Mouse (Mus musculus) hindbrain, embryonic 12.5 days (tissue): ENCODE data around the gene Tspan11. TPM values are rescaled to one million over a fixed set of nuclear protein-coding genes. Genes with fewer than 3 reads are reported as not detected.

Experiments
- ATAC-seq: fragments of 200-750 bp; cut with Nextera tagmentation; 2 replicates; pipeline ENCODE4 v1.8.0; 2017; ENCODE audit warnings: moderate TSS enrichment; ENCODE audit not compliant: low FRiP score
- H3K27ac ChIP-seq: fragments of 300-500 bp; sonication (generic); 2 replicates; pipeline ENCODE4 v1.5.1; 2016; ENCODE audit warnings: mild to moderate bottlenecking
- H3K27me3 ChIP-seq: fragments of 300-500 bp; sonication (generic); 2 replicates; pipeline ENCODE4 v1.6.1; 2016; ENCODE audit warnings: mild to moderate bottlenecking
- H3K36me3 ChIP-seq: fragments of 300-500 bp; sonication (generic); 2 replicates; pipeline ENCODE4 v1.6.1; 2016; ENCODE audit warnings: mild to moderate bottlenecking
- H3K4me1 ChIP-seq: fragments of 300-500 bp; sonication (generic); 2 replicates; pipeline ENCODE4 v1.6.1; 2016
- H3K4me2 ChIP-seq: fragments of 300-500 bp; sonication (generic); replicated peaks from 2 replicates; pipeline ENCODE4 v1.6.1; 2016; ENCODE audit warnings: mild to moderate bottlenecking
- H3K4me3 ChIP-seq: fragments of 300-500 bp; sonication (generic); 2 replicates; pipeline ENCODE4 v1.5.1; 2016; ENCODE audit warnings: mild to moderate bottlenecking
- H3K9ac ChIP-seq: fragments of 300-500 bp; sonication (generic); 2 replicates; pipeline ENCODE4 v1.6.1; 2016; ENCODE audit warnings: mild to moderate bottlenecking, moderate library complexity
- H3K9me3 ChIP-seq: fragments of 300-500 bp; sonication (generic); replicated peaks from 2 replicates; pipeline ENCODE4 v1.6.1; 2016; ENCODE audit warnings: mild to moderate bottlenecking
- WGBS: fragments of 180-500 bp; shearing (Covaris S2); methylation state at CpG from one replicate; pipeline ENCODE4 v1.1.7; 2016; 5-methylcytosine and 5-hydroxymethylcytosine counted together
- polyA plus RNA-seq: library from polyadenylated mRNA; unstranded; fragments of >200 nt; fragmentation: Nextera tagmentation; extraction: Ambion mirVana; gene quantifications from 2 replicates; pipeline ENCODE4 v1.2.1, GENCODE M21; 2016

The Tspan11 gene
- polyA plus RNA-seq, 1 experiment from 2014 or later: 19.3 TPM

DNA sequence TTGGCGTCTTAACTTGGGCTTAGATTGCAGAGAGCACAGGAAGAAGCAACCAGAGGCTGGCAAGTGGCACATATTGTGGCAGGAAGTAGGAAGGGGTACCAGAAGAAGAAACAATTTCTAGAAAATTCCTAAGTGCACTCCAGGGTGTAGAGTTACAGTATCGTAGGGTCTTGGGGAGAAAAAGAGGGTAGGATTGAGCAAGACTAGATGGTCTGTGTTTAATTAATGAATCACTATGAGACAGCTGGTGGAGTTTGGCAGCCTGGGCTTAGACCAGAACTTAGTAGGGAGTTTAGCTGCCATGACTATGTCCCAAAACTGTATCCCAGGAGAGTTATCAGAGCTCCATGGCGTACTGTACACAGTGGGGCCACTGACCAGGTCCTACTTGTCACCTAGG, 1.2 kb downstream of the Tspan11 start:
- Histone ChIP-seq H3K4me1 (peaks cover 39% of the 10 kb centered on the region), H3K27ac (peak overlapping the region; percentile 90)

GRCm38 (mm10) chr6:127893611-127894010, 6.2 kb downstream of the Tspan11 start:
- H3K9ac ChIP-seq: no peak overlapping the region
- no peak overlapping the region for H3K27ac ChIP-seq
- H3K4me3 ChIP-seq: no peak overlapping the region
- no peaks in the 10 kb centered on the region for H3K36me3 ChIP-seq
- H3K9me3 ChIP-seq: no peaks in the 10 kb centered on the region
- peaks cover 25% of the 10 kb centered on the region for H3K4me1 ChIP-seq
- ATAC-seq: no peak
- no peaks in the 10 kb centered on the region; the same call in 1 of the 2 replicates for H3K27me3 ChIP-seq
- 35% methylated on average over 6 of the region's 6 CpGs for WGBS
- H3K4me2 ChIP-seq: no peak overlapping the region

More for the DNA sequence above, 1.2 kb downstream of the Tspan11 start:
- no peak for ATAC-seq
- Histone ChIP-seq H3K9ac (peak overlapping the region; percentile 81; the same call in 1 of the 2 replicates), H3K36me3 (no peaks in the 10 kb centered on the region), H3K4me3 (peak overlapping the region; percentile 48), H3K9me3 (no peaks in the 10 kb centered on the region), H3K4me2 (peak overlapping the region; percentile 82), H3K27me3 (no peaks in the 10 kb centered on the region)
- WGBS: 64% methylated on average over 3 of the region's 3 CpGs

- Histone ChIP-seq H3K4me3 (no peak overlapping the region), H3K4me2 (no peak overlapping the region), H3K27me3 (no peaks in the 10 kb centered on the region; the same call in 1 of the 2 replicates), H3K36me3 (no peaks in the 10 kb centered on the region), H3K9me3 (no peaks in the 10 kb centered on the region), H3K4me1 (peaks cover 19% of the 10 kb centered on the region), H3K27ac (0 out of 2 replicates have a peak overlapping the region, but pooled peaks have one; percentile 14), H3K9ac (no peak overlapping the region)
- 33% methylated on average over 6 of the region's 6 CpGs for WGBS
- no peak for ATAC-seq
These were observed 7.6 kb downstream of the Tspan11 start for GRCm38 (mm10) chr6:127894999-127895398.

GRCm38 (mm10) chr6:127896425-127896824, 9.0 kb downstream of the Tspan11 start:
- Histone ChIP-seq H3K27me3 (no peaks in the 10 kb centered on the region; the same call in 1 of the 2 replicates), H3K4me3 (no peak overlapping the region), H3K9ac (no peak overlapping the region), H3K9me3 (no peaks in the 10 kb centered on the region), H3K4me1 (peaks cover 12% of the 10 kb centered on the region; the same call in 1 of the 2 replicates), H3K36me3 (no peaks in the 10 kb centered on the region), H3K27ac (no peak overlapping the region), H3K4me2 (no peak overlapping the region)
- no peak for ATAC-seq
- WGBS: 94% methylated on average over 3 of the region's 3 CpGs

GRCm38 (mm10) chr6:127897342-127897741, 10.0 kb downstream of the Tspan11 start:
- 86% methylated on average over 3 of the region's 3 CpGs for WGBS
- Histone ChIP-seq H3K9ac (no peak overlapping the region), H3K4me3 (no peak overlapping the region), H3K27ac (no peak overlapping the region), H3K27me3 (no peaks in the 10 kb centered on the region; the same call in 1 of the 2 replicates), H3K4me2 (no peak overlapping the region), H3K4me1 (peaks cover 12% of the 10 kb centered on the region; the same call in 1 of the 2 replicates), H3K9me3 (no peaks in the 10 kb centered on the region), H3K36me3 (no peaks in the 10 kb centered on the region)
- no peak for ATAC-seq

- H3K9me3 ChIP-seq: no peaks in the 10 kb centered on the region
- peaks cover 6% of the 10 kb centered on the region; the same call in 1 of the 2 replicates for H3K4me1 ChIP-seq
- no peak overlapping the region for H3K4me2 ChIP-seq
- H3K9ac ChIP-seq: no peak overlapping the region
- H3K36me3 ChIP-seq: peaks cover 6% of the 10 kb centered on the region
- ATAC-seq: no peak
- 91% methylated on average over 6 of the region's 6 CpGs for WGBS
- no peak overlapping the region for H3K27ac ChIP-seq
- H3K27me3 ChIP-seq: no peaks in the 10 kb centered on the region
- no peak overlapping the region for H3K4me3 ChIP-seq
These were observed 12.7 kb downstream of the Tspan11 start for GRCm38 (mm10) chr6:127900062-127900461.

GRCm38 (mm10) chr6:127901261-127901660, 13.9 kb downstream of the Tspan11 start:
- Histone ChIP-seq H3K9me3 (no peaks in the 10 kb centered on the region), H3K4me2 (no peak overlapping the region), H3K27me3 (no peaks in the 10 kb centered on the region), H3K27ac (peak overlapping the region; percentile 32; the same call in 1 of the 2 replicates), H3K9ac (no peak overlapping the region), H3K36me3 (peaks cover 6% of the 10 kb centered on the region), H3K4me3 (no peak overlapping the region), H3K4me1 (0 out of 2 replicates have a peak, but pooled peaks cover 5% of the 10 kb centered on the region)
- 71% methylated on average over 3 of the region's 3 CpGs for WGBS
- ATAC-seq: no peak

DNA sequence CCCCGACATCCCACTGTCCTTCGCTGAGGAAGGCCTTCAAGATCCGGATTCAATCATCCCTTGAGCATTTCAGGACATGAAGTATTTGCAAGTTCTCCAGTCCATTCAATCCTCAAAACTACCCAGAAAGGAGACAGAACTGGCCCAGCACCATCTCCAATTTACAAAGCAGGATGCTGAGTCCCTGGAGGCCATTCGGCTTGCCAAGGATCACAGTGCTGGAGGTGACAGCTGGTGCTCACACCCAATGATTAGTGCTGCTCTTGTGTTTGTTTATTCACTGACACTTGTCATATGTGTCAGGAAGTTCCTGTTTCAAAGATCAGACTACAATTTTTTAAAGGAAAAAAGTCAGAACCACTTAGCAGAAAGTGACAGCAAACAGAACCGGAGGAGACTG, 14.3 kb downstream of the Tspan11 start:
- no peak overlapping the region for H3K9ac ChIP-seq
- H3K4me1 ChIP-seq: 0 out of 2 replicates have a peak, but pooled peaks cover 5% of the 10 kb centered on the region
- 85% methylated on average over 5 of the region's 5 CpGs for WGBS
- H3K9me3 ChIP-seq: no peaks in the 10 kb centered on the region
- H3K36me3 ChIP-seq: peaks cover 6% of the 10 kb centered on the region
- no peak overlapping the region for H3K27ac ChIP-seq
- H3K27me3 ChIP-seq: no peaks in the 10 kb centered on the region
- no peak for ATAC-seq
- H3K4me2 ChIP-seq: no peak overlapping the region
- no peak overlapping the region for H3K4me3 ChIP-seq

GRCm38 (mm10) chr6:127902559-127902958, 15.2 kb downstream of the Tspan11 start:
- Histone ChIP-seq H3K9me3 (no peaks in the 10 kb centered on the region), H3K36me3 (peaks cover 9% of the 10 kb centered on the region), H3K9ac (no peak overlapping the region), H3K4me3 (no peak overlapping the region), H3K27ac (no peak overlapping the region), H3K4me1 (0 out of 2 replicates have a peak, but pooled peaks cover 5% of the 10 kb centered on the region), H3K4me2 (no peak overlapping the region), H3K27me3 (no peaks in the 10 kb centered on the region)
- WGBS: 82% methylated on average over 8 of the region's 8 CpGs
- no peak for ATAC-seq

- WGBS: 95% methylated on average over 4 of the region's 4 CpGs
These were observed 23.2 kb downstream of the Tspan11 start for GRCm38 (mm10) chr6:127910638-127911037.

GRCm38 (mm10) chr6:127911687-127912086, 24.3 kb downstream of the Tspan11 start:
- no peaks in the 10 kb centered on the region for H3K27me3 ChIP-seq
- H3K9ac ChIP-seq: no peak overlapping the region
- H3K4me1 ChIP-seq: no peaks in the 10 kb centered on the region
- H3K9me3 ChIP-seq: peaks cover 7% of the 10 kb centered on the region; the same call in 1 of the 2 replicates
- peaks cover 24% of the 10 kb centered on the region for H3K36me3 ChIP-seq
- WGBS: 59% methylated on average over 4 of the region's 4 CpGs
- ATAC-seq: no peak
- H3K27ac ChIP-seq: no peak overlapping the region
- no peak overlapping the region for H3K4me3 ChIP-seq
- no peak overlapping the region for H3K4me2 ChIP-seq

More at GRCm38 (mm10) chr6:127910638-127911037, 23.2 kb downstream of the Tspan11 start:
- Histone ChIP-seq H3K27me3 (no peaks in the 10 kb centered on the region), H3K27ac (no peak overlapping the region), H3K4me2 (no peak overlapping the region), H3K4me3 (no peak overlapping the region), H3K9ac (no peak overlapping the region), H3K36me3 (peaks cover 15% of the 10 kb centered on the region), H3K9me3 (no peaks in the 10 kb centered on the region), H3K4me1 (no peaks in the 10 kb centered on the region)
- ATAC-seq: no peak

GRCm38 (mm10) chr6:127912938-127913337, 25.5 kb downstream of the Tspan11 start:
- H3K4me2 ChIP-seq: no peak overlapping the region
- ATAC-seq: no peak
- WGBS: 93% methylated on average over 3 of the region's 3 CpGs

GRCm38 (mm10) chr6:127916993-127917392, 29.6 kb downstream of the Tspan11 start:
- Histone ChIP-seq H3K9me3 (peaks cover 7% of the 10 kb centered on the region; the same call in 1 of the 2 replicates), H3K27ac (no peak overlapping the region), H3K27me3 (peaks cover 3% of the 10 kb centered on the region; the same call in 1 of the 2 replicates), H3K9ac (no peak overlapping the region), H3K4me1 (peaks cover 8% of the 10 kb centered on the region; the same call in 1 of the 2 replicates), H3K36me3 (peaks cover 15% of the 10 kb centered on the region), H3K4me3 (no peak overlapping the region), H3K4me2 (no peak overlapping the region)
- WGBS: 64% methylated on average over 3 of the region's 3 CpGs
- no peak for ATAC-seq

More at GRCm38 (mm10) chr6:127912938-127913337, 25.5 kb downstream of the Tspan11 start:
- Histone ChIP-seq H3K36me3 (peaks cover 21% of the 10 kb centered on the region), H3K9ac (no peak overlapping the region), H3K9me3 (peaks cover 7% of the 10 kb centered on the region; the same call in 1 of the 2 replicates), H3K4me3 (no peak overlapping the region), H3K27me3 (no peaks in the 10 kb centered on the region), H3K27ac (no peak overlapping the region), H3K4me1 (0 out of 2 replicates have a peak, but pooled peaks cover 4% of the 10 kb centered on the region)
